Mouse (Mus musculus) small intestine, adult 2 months (tissue): ENCODE measurements around the gene Abcg8. TPM values are rescaled to one million over a fixed set of nuclear protein-coding genes. Genes with fewer than 3 reads are reported as not detected.
A peak's percentile ranks its signal among the peaks of the same experiment; 100 is the strongest.

ENCODE experiments used
- H3K27ac ChIP-seq: fragments of 200-500 bp; 2 replicates; pipeline ENCODE4 v1.5.1; 2012; ENCODE audit warnings: low read depth, low read length, control low read depth, inconsistent platforms; ENCODE audit not compliant: insufficient read depth
- H3K27me3 ChIP-seq: fragments of 200-500 bp; 2 replicates; pipeline ENCODE4 v1.6.1; 2012; ENCODE audit warnings: mild to moderate bottlenecking, moderate library complexity, low read length, inconsistent platforms; ENCODE audit not compliant: control insufficient read depth, insufficient read depth
- H3K36me3 ChIP-seq: fragments of 200-500 bp; 2 replicates; pipeline ENCODE4 v1.6.1; 2012; ENCODE audit warnings: mild to moderate bottlenecking, low read length, control low read depth, inconsistent platforms; ENCODE audit not compliant: control insufficient read depth, insufficient read depth
- H3K4me1 ChIP-seq: fragments of 200-500 bp; 2 replicates; pipeline ENCODE4 v1.6.1; 2012; ENCODE audit warnings: low read length, inconsistent platforms, mixed read lengths; ENCODE audit not compliant: control insufficient read depth, insufficient read depth, insufficient read length
- H3K4me3 ChIP-seq: fragments of 200-500 bp; 2 replicates; pipeline ENCODE4 v1.5.1; 2012; ENCODE audit warnings: low read depth, mild to moderate bottlenecking, control low read depth, inconsistent platforms, low read length, moderate library complexity
- CTCF ChIP-seq: fragments of 200-500 bp; IDR thresholded peaks from 2 replicates; pipeline ENCODE4 v1.5.1; 2012; ENCODE audit warnings: low read depth, mild to moderate bottlenecking, control low read depth, inconsistent platforms, low read length, moderate library complexity, mixed read lengths; ENCODE audit not compliant: insufficient replicate concordance, insufficient read length; ENCODE audit errors: extremely low read depth
- POLR2A ChIP-seq: fragments of 200-500 bp; IDR thresholded peaks from 2 replicates; pipeline ENCODE4 v1.6.1; 2012; ENCODE audit warnings: low read depth, mild to moderate bottlenecking, control low read depth, inconsistent platforms, low read length, moderate library complexity
- WGBS: fragments of 180-500 bp; shearing (Covaris S2); methylation state at CpG from one replicate; pipeline ENCODE4 v1.1.7; 2018; 5-methylcytosine and 5-hydroxymethylcytosine counted together
- polyA plus RNA-seq: library from polyadenylated mRNA; depleted of rRNA; stranded (reverse); fragments of >200 nt; gene quantifications from 2 replicates; pipeline ENCODE4 v1.2.3, GENCODE M21; 2012

Gene Abcg8
- polyA plus RNA-seq, 1 experiment, result 289 TPM

DNA sequence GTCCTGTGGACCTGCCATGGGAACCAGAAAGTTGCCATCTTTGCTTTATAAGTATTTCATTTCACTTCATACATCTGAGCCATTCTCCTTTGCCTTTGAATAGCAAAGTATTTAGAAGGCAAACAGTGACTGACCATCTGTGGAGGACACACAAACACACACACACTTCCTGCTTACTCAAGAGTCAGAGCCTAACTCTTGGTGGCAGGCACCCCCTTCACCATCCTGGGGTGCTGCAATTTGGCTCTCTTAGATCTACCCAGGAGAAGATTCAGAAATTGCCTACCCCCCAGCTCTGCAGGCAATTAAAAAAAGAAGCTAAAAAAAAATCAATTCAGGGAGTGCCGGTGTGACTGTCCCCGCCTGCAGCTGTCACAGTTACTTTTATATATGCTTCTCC, 29.6 kb upstream of the Abcg8 start:
- no peak overlapping the region for H3K4me3 ChIP-seq
- no peaks in the 10 kb centered on the region for H3K27me3 ChIP-seq
- H3K27ac ChIP-seq, result no peak overlapping the region
- no peaks in the 10 kb centered on the region for H3K36me3 ChIP-seq
- TF ChIP-seq POLR2A, result no peak
- no peak for TF ChIP-seq CTCF
- peaks cover 11% of the 10 kb centered on the region for H3K4me1 ChIP-seq
- whole genome bisulfite sequencing, result 29% methylated on average over 2 of the region's 2 CpGs

DNA sequence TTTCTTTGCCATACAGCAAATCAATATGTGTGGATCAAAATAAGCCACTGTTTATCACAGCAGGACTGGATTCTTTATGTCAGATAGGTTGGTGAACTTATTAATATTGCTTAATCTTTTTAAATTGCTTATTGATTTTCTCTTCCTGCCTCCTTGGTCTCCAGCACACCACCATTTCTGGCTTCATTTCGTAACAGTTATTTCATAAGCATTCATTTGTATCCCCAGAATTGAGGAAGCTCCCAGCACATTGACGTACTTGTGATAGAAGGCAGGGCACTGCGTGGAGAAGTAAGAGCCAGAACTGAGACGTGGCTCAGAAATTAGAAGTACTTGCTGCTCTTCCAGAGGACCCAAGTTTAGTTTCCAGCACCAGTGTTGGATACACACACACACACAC, 28.5 kb upstream of the Abcg8 start:
- 39% methylated on average over 4 of the region's 4 CpGs for WGBS
- no peaks in the 10 kb centered on the region for H3K27me3 ChIP-seq
- no peak overlapping the region for H3K4me3 ChIP-seq
- H3K36me3 ChIP-seq, result no peaks in the 10 kb centered on the region
- TF ChIP-seq POLR2A (no peak), CTCF (no peak)
- H3K27ac ChIP-seq, result no peak overlapping the region
- peaks cover 14% of the 10 kb centered on the region for H3K4me1 ChIP-seq

DNA sequence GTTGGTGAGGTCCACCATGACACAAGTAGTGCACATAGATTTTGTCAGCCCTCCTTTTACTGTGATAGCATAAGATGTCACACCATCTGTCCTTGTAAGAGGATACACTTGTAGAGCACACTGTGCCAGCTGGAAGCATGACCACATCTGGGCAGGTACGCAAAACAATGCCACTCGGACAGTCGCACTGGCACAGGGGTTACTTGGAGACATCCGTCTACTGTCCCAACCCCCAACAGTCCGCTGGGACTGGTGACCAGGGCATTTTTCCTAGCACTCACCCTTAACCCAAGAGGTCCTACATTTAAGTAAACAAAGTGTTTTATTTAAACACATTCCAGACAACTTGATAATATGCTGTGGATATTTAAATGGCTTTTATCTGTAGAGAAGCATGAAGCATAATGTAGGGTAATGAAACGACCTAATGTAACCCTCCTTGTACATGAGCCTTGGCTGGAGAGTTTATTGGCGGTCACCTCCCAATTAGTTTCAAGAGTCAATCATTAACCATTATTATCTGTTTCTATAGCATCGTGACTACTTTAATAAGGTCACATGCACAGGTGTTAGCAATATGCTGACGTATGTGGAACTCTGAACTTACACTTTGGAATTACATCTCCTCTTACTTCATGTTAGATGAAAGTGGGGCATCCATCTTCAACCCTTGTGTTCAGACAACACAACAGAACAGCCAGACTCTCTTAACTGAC, 25.6 kb upstream of the Abcg8 start:
- Histone ChIP-seq H3K4me3 (no peak overlapping the region), H3K27me3 (no peaks in the 10 kb centered on the region), H3K4me1 (peaks cover 25% of the 10 kb centered on the region), H3K36me3 (no peaks in the 10 kb centered on the region), H3K27ac (peak overlapping the region; percentile 21; the same call in 1 of the 2 replicates)
- no peak for TF ChIP-seq POLR2A
- TF ChIP-seq CTCF, result no peak
- WGBS, result 27% methylated on average over 9 of the region's 9 CpGs

DNA sequence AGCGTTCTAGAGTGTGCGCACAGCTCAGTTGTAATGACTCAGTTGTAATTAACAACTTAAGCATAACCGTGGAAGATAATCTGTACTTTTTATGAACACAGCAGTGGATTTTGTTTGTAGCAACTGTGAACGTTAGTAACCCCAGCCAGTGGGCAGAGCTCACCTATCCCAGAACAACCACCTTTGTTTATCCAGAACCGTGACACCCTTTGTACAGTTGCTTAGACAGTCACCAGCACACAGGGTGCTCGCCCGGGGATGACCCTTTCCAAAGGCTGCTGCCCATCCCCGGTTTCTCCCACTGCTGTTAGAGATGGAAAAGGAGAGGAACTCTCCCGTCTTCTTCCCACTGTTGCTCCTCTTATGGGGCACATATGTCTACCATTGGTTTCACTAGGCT, 22.6 kb upstream of the Abcg8 start:
- Histone ChIP-seq H3K27ac (peak overlapping the region; percentile 38; the same call in 1 of the 2 replicates), H3K4me1 (peaks cover 30% of the 10 kb centered on the region), H3K4me3 (no peak overlapping the region), H3K27me3 (no peaks in the 10 kb centered on the region), H3K36me3 (peaks cover 7% of the 10 kb centered on the region)
- 64% methylated on average over 9 of the region's 9 CpGs for WGBS
- TF ChIP-seq POLR2A (no peak), CTCF (no peak)

DNA sequence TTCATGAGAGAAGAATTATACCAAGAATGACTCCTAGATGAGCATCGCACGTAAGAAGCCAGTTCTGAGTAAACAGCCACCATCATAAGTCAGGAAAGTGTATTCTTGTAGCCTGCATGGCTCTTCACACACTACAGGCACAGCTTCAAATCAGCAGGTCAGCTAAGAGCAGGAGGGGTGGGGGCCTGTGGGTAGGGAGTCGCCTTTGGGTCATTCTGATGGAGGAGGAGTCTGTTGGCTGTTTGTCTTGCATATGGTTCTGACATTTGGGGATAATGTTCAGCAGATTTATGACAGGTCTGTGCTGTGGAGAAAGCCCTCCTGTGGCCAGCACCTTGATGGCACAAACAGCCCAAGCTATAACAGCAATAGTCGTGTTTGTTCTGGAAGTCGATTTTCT, 19.9 kb upstream of the Abcg8 start:
- WGBS, result 60% methylated on average over 5 of the region's 5 CpGs
- Histone ChIP-seq H3K27me3 (no peaks in the 10 kb centered on the region), H3K27ac (no peak overlapping the region), H3K4me3 (no peak overlapping the region), H3K4me1 (peaks cover 31% of the 10 kb centered on the region), H3K36me3 (peaks cover 9% of the 10 kb centered on the region)
- no peak for TF ChIP-seq CTCF
- no peak for TF ChIP-seq POLR2A

DNA sequence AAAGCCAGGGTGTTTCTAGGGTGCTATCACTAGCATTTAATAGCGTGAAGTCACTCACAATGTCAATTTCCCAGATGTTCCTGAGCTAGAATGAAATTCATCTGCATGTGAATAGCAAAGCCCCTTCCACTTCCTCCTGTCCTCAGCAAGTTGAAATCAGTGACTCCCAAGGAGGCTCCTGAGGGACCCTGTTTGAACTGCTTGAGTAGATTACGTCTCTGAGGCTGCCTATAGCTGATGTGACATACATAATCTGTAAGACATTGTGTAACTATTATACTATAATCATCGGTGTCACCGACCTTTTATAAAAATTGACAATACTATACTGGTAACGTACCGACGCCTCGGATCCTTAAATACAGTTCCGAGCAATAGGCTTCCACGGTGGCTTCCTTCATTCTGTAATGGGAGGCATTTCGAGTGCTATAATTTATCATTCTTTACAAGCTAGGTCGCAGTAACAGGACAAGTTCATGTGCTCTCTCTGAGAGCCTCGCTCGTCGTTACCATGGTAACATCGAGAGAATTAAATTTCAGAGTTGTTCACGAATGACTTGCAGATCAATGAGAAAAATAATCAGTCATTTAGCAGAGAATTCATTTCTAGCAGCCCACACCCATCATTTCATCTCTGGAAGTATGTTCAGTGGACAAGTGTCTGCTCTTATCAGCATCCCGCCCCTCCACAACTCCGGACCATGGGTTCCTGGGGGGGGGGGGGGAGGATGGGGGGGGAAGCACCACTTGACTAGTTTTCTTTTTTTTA, 19.3 kb upstream of the Abcg8 start:
- Histone ChIP-seq H3K4me1 (peaks cover 25% of the 10 kb centered on the region), H3K27me3 (no peaks in the 10 kb centered on the region), H3K36me3 (peaks cover 14% of the 10 kb centered on the region), H3K27ac (no peak overlapping the region), H3K4me3 (no peak overlapping the region)
- WGBS, result 74% methylated on average over 19 of the region's 19 CpGs
- TF ChIP-seq POLR2A (no peak), CTCF (no peak)

DNA sequence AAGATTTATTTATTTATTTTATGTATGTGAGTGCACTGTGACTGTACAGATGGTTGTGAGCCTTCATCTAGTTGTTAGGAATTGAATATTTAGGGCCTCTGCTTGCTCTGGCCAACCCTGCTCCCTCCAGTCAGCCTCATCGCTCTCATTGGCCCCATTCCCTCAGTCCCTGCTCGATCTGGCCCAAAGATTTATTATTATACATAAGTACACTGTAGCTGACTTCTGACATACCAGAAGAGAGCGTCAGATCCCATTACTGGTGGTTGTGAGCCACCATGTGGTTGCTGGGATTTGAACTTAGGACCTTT, 18.7 kb upstream of the Abcg8 start:
- H3K4me3 ChIP-seq, result no peak overlapping the region
- H3K27ac ChIP-seq, result no peak overlapping the region
- H3K4me1 ChIP-seq, result peaks cover 27% of the 10 kb centered on the region
- 71% methylated on average over 3 of the region's 3 CpGs for WGBS
- no peaks in the 10 kb centered on the region for H3K27me3 ChIP-seq
- H3K36me3 ChIP-seq, result peaks cover 20% of the 10 kb centered on the region
- TF ChIP-seq CTCF (no peak), POLR2A (no peak)

DNA sequence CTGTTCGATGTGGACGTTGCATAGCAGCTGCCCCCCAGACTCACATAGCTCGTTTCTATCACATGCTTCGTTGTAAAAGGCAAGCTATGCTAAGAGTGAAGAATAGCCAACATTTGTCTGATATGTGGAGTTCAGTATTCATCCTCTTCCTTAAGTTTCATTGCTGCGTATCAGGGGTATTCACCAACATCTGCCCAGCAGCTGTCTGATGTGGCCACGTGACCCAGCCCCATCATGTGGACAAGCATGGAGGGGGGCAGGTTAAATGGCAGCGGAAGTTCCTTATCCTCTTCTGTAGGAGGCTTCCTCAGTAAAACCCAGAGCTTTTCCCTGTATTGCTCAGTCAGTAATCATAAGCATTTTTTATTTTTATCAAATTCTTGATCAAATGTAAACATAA, 18.3 kb upstream of the Abcg8 start:
- H3K36me3 ChIP-seq, result peaks cover 20% of the 10 kb centered on the region
- H3K27me3 ChIP-seq, result no peaks in the 10 kb centered on the region
- TF ChIP-seq POLR2A (no peak), CTCF (no peak)
- no peak overlapping the region for H3K27ac ChIP-seq
- WGBS, result 84% methylated on average over 7 of the region's 7 CpGs
- H3K4me3 ChIP-seq, result no peak overlapping the region
- H3K4me1 ChIP-seq, result peaks cover 27% of the 10 kb centered on the region
